In the genomic region with DNA sequence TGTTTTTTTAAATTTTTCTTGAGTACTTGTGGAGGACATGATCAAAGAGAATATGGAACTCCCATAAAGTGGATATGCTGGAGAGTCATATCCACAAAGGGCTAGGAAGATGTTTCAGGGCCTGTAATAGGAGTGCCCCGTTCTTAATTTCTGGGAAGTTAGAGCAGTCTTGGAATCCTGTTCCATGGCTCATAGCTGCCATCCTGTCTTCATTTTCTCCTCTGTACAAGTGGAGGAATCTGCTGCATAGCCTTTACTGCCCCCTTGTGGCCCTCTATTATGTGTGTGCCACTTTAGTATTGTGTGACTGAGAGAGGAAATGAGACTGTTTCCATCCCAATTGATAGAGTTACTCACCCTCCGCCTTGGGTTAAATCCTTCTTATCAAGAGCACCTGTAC, we compare ENCODE assay signal across 9 mouse cellular contexts.
A peak's percentile ranks its signal among the peaks of the same experiment; 100 is the strongest.
DNase-seq lines count a peak whose midpoint lies in the region; ATAC-seq and TF ChIP-seq lines count a peak whose summit lies in the region.
"Had no signal": no experiment of that assay in that cellular context is flagged by ENCODE, and none has a peak within 500 bp of the region (broad histone marks: within the 10 kb centered on the region; RNA-seq: fewer than 3 reads in every experiment).

No protein-coding gene starts in this region.

- no peak for ATAC-seq in liver, embryonic 12.5 days
- ATAC-seq in forebrain, embryonic 11.5 days (replicated peaks; ENCODE audit: low FRiP score) = no peak
- no peak for ATAC-seq in limb, embryonic 14.5 days (ENCODE audit: low FRiP score, low read depth)

- H3K9me3 ChIP-seq in liver, embryonic 12.5 days (replicated peaks) = no peaks in the 10 kb centered on the region
- H3K9me3 ChIP-seq in forebrain, embryonic 11.5 days (ENCODE audit: control insufficient read depth, low read length) = no peaks in the 10 kb centered on the region
- no peaks in the 10 kb centered on the region for H3K9me3 ChIP-seq in limb, embryonic 14.5 days (ENCODE audit: control insufficient read depth, low read length)

- no peak overlapping the region for H3K4me3 ChIP-seq in liver, embryonic 12.5 days
- H3K4me3 ChIP-seq in bone marrow, adult 2 months (replicated peaks; ENCODE audit: control insufficient read depth, low read depth, low read length) = no peak overlapping the region
- H3K4me3 ChIP-seq in forebrain, embryonic 11.5 days (ENCODE audit: low read depth, low read length) = no peak overlapping the region
- no peak overlapping the region for H3K4me3 ChIP-seq in limb, embryonic 14.5 days (replicated peaks; ENCODE audit: low read length)
- H3K4me3 ChIP-seq: erythroblast, embryonic 14.5 days had no signal

- DNase-seq in liver = peak; percentile 45
- peak; percentile 74 for DNase-seq in forebrain, embryonic 11.5 days (ENCODE audit: low spot score)
- peak; percentile 88 for DNase-seq in kidney, adult 9 months
- peak; percentile 85 for DNase-seq in limb, embryonic 14.5 days (ENCODE audit: low spot score)
- DNase-seq in ovary, postnatal 14 days (ENCODE audit: low spot score) = peak; percentile 60
- peak; percentile 59 for DNase-seq in urinary bladder, postnatal 25 days (ENCODE audit: low spot score)

- H3K27ac ChIP-seq in liver, embryonic 12.5 days = no peak overlapping the region
- no peak overlapping the region for H3K27ac ChIP-seq in bone marrow, adult 2 months (ENCODE audit: control insufficient read depth, insufficient read depth, low read depth, low read length, poor library complexity)
- no peak overlapping the region for H3K27ac ChIP-seq in forebrain, embryonic 11.5 days (ENCODE audit: low read depth, low read length)
- no peak overlapping the region for H3K27ac ChIP-seq in limb, embryonic 14.5 days (replicated peaks; ENCODE audit: low read depth, low read length)

- WGBS in liver, embryonic 12.5 days (ENCODE audit: insufficient replicate concordance) = 20% methylated on average over 2 of the region's 2 CpGs
- 16% methylated on average over 2 of the region's 2 CpGs for WGBS in bone marrow, adult 2 months
- 40% methylated on average over 2 of the region's 2 CpGs for WGBS in forebrain, embryonic 11.5 days
- 39% methylated on average over 2 of the region's 2 CpGs for WGBS in limb, embryonic 14.5 days

- no peaks in the 10 kb centered on the region for H3K36me3 ChIP-seq in liver, embryonic 12.5 days
- H3K36me3 ChIP-seq in forebrain, embryonic 11.5 days (ENCODE audit: control insufficient read depth, insufficient read depth, low read length) = no peaks in the 10 kb centered on the region
- H3K36me3 ChIP-seq in limb, embryonic 14.5 days (ENCODE audit: control insufficient read depth, insufficient read depth, low read length) = no peaks in the 10 kb centered on the region

- H3K27me3 ChIP-seq in liver, embryonic 12.5 days (replicated peaks) = no peaks in the 10 kb centered on the region
- H3K27me3 ChIP-seq in forebrain, embryonic 11.5 days (ENCODE audit: control insufficient read depth, insufficient read depth, low read length) = no peaks in the 10 kb centered on the region
- no peaks in the 10 kb centered on the region for H3K27me3 ChIP-seq in limb, embryonic 14.5 days (ENCODE audit: control insufficient read depth, insufficient read depth, low read length)

- H3K4me1 ChIP-seq in liver, embryonic 12.5 days = no peaks in the 10 kb centered on the region
- H3K4me1 ChIP-seq in bone marrow, adult 2 months (ENCODE audit: control insufficient read depth, insufficient read depth, low read length) = no peaks in the 10 kb centered on the region
- H3K4me1 ChIP-seq in forebrain, embryonic 11.5 days (replicated peaks; ENCODE audit: control insufficient read depth, insufficient read depth, low read length) = no peaks in the 10 kb centered on the region
- no peaks in the 10 kb centered on the region for H3K4me1 ChIP-seq in limb, embryonic 14.5 days (ENCODE audit: control insufficient read depth, insufficient read depth, low read length)

- H3K4me2 ChIP-seq in liver, embryonic 12.5 days = no peak overlapping the region
- H3K4me2 ChIP-seq in forebrain, embryonic 11.5 days (ENCODE audit: low read depth, low read length, severe bottlenecking) = no peak overlapping the region
- H3K4me2 ChIP-seq in limb, embryonic 14.5 days (replicated peaks; ENCODE audit: low read depth, low read length, severe bottlenecking) = no peak overlapping the region

- TF ChIP-seq CTCF in bone marrow, adult 2 months (IDR thresholded peaks at IDR 0.05; ENCODE audit: control insufficient read depth, insufficient read depth, low read length) = 0 out of 2 replicates have a peak, but pooled peaks have one; percentile 7

- TF ChIP-seq POLR2A in bone marrow, adult 2 months (IDR thresholded peaks at IDR 0.05; ENCODE audit: borderline replicate concordance, control insufficient read depth, low read depth, low read length) = no peak
- no peak for TF ChIP-seq POLR2A in limb, embryonic 14.5 days (IDR thresholded peaks at IDR 0.05; ENCODE audit: borderline replicate concordance, extremely low read depth, insufficient read depth, insufficient read length)

- H3K9ac ChIP-seq in liver, embryonic 12.5 days = no peak overlapping the region
- H3K9ac ChIP-seq in forebrain, embryonic 11.5 days (ENCODE audit: low read length) = no peak overlapping the region
- no peak overlapping the region for H3K9ac ChIP-seq in limb, embryonic 14.5 days (ENCODE audit: low read depth, low read length, severe bottlenecking)
